Mouse (Mus musculus) midbrain, embryonic 12.5 days (tissue): ENCODE data around the gene Hmcn1. TPM values are rescaled to one million over a fixed set of nuclear protein-coding genes. Genes with fewer than 3 reads are reported as not detected.
A peak's percentile ranks its signal among the peaks of the same experiment; 100 is the strongest.

Experiments
- ATAC-seq: fragments of 200-750 bp; cut with Nextera tagmentation; 2 replicates; pipeline ENCODE4 v1.8.0; 2017; ENCODE audit warnings: low read depth, moderate TSS enrichment, moderate library complexity; ENCODE audit not compliant: low FRiP score
- H3K27ac ChIP-seq: fragments of 300-500 bp; sonication (generic); replicated peaks from 2 replicates; pipeline ENCODE4 v1.5.1; 2016; ENCODE audit warnings: mild to moderate bottlenecking
- H3K27me3 ChIP-seq: fragments of 300-500 bp; sonication (generic); 2 replicates; pipeline ENCODE4 v1.6.1; 2016; ENCODE audit warnings: mild to moderate bottlenecking
- H3K36me3 ChIP-seq: fragments of 300-500 bp; sonication (generic); 2 replicates; pipeline ENCODE4 v1.6.1; 2016
- H3K4me1 ChIP-seq: fragments of 300-500 bp; sonication (generic); 2 replicates; pipeline ENCODE4 v1.6.1; 2016
- H3K4me2 ChIP-seq: fragments of 300-500 bp; sonication (generic); replicated peaks from 2 replicates; pipeline ENCODE4 v1.6.1; 2016; ENCODE audit warnings: mild to moderate bottlenecking, moderate library complexity
- H3K4me3 ChIP-seq: fragments of 300-500 bp; sonication (generic); 2 replicates; pipeline ENCODE4 v1.5.1; 2016; ENCODE audit warnings: mild to moderate bottlenecking
- H3K9ac ChIP-seq: fragments of 300-500 bp; sonication (generic); replicated peaks from 2 replicates; pipeline ENCODE4 v1.6.1; 2016; ENCODE audit warnings: mild to moderate bottlenecking, moderate library complexity
- H3K9me3 ChIP-seq: fragments of 300-500 bp; sonication (generic); 2 replicates; pipeline ENCODE4 v1.6.1; 2016; ENCODE audit warnings: mild to moderate bottlenecking
- WGBS: fragments of 180-500 bp; shearing (Covaris S2); methylation state at CpG from one replicate; pipeline ENCODE4 v1.1.7; 2016; 5-methylcytosine and 5-hydroxymethylcytosine counted together
- polyA plus RNA-seq: library from polyadenylated mRNA; unstranded; fragments of >200 nt; fragmentation: Nextera tagmentation; extraction: Ambion mirVana; gene quantifications from 2 replicates; pipeline ENCODE4 v1.2.1, GENCODE M21; 2016

The Hmcn1 gene
- polyA plus RNA-seq, 1 experiment from 2014 or later = 6.5 TPM

DNA sequence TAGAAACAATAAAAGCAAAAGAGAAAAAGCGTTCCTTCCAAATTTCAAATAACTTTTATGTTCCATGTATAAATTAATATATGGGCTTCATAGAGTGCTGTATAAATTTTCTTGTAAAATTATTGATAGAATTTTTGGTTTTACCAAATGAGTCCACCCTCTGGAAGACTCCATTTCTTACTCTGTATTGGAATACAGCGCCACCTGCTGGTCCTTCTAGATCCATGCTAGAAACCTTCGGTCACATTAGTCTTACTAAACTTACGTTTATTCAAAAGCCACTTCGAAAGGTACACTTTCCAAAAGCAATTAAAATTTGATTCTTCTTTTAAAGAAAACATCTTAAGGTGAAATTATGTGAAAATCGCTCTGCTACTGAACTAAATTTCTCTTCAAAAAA lies 73.0 kb downstream of the Hmcn1 start:
- Histone ChIP-seq H3K4me2 (no peak overlapping the region), H3K36me3 (no peaks in the 10 kb centered on the region), H3K9me3 (no peaks in the 10 kb centered on the region), H3K4me3 (no peak overlapping the region), H3K27me3 (no peaks in the 10 kb centered on the region), H3K4me1 (no peaks in the 10 kb centered on the region), H3K9ac (no peak overlapping the region), H3K27ac (no peak overlapping the region)
- WGBS = 46% methylated on average over 6 of the region's 6 CpGs
- peak; percentile 44; the same call in 1 of the 2 replicates for ATAC-seq

DNA sequence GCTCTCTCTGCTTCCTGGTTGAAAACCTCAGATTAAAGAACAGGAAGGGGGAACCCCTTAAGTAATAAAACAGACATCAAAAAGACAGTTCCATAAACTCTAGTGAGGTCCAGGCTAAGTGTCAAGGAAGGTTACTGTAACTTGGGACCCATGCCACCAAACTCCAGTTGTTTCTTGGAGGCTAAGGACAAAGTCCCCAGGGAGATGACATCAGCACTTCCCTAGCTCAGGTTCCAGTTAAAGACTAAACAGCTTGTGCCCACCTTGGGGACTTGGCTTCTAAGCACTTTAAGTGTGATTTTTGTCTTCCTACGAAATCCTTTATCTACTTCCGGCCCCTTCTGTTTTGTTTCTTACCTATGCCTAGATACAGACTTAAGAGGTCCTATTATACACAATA lies 78.3 kb downstream of the Hmcn1 start:
- 88% methylated on average over 2 of the region's 2 CpGs for WGBS
- no peaks in the 10 kb centered on the region for H3K4me1 ChIP-seq

DNA sequence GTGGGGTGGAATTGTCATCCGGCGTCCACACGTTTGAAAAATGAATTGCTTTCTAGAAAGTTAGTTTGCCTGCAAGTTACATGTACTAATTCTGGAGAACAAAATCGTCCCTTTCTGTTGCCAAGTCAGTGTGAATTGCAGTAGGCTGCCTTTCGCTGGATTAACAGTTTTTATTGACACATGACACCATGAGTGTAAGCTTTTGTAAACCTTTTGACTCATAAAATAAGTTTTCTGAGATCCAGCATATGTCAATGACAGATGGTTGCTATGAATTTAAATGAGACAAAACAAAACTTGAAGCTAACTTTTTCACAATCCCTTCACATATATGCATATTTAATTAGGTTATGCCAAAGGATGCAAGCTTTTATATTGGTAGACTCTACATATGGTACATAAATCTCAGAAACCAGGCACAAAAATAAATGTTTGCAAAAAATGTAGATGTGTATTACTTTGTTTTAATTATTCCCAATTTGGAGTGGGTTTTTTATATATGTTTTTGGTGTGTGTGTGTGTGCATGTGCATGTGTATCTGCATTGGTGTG lies 79.6 kb downstream of the Hmcn1 start:
- H3K4me2 ChIP-seq = no peak overlapping the region
- H3K27ac ChIP-seq = no peak overlapping the region
- WGBS = 86% methylated on average over 5 of the region's 5 CpGs
- no peaks in the 10 kb centered on the region for H3K4me1 ChIP-seq
- ATAC-seq = no peak
- no peaks in the 10 kb centered on the region for H3K9me3 ChIP-seq
- H3K36me3 ChIP-seq = no peaks in the 10 kb centered on the region
- no peak overlapping the region for H3K9ac ChIP-seq
- no peaks in the 10 kb centered on the region for H3K27me3 ChIP-seq
- H3K4me3 ChIP-seq = no peak overlapping the region

More for the DNA sequence above, 78.3 kb downstream of the Hmcn1 start:
- no peak overlapping the region for H3K4me3 ChIP-seq
- ATAC-seq = no peak
- no peak overlapping the region for H3K9ac ChIP-seq
- H3K27ac ChIP-seq = no peak overlapping the region
- H3K36me3 ChIP-seq = no peaks in the 10 kb centered on the region
- no peaks in the 10 kb centered on the region for H3K9me3 ChIP-seq
- no peaks in the 10 kb centered on the region for H3K27me3 ChIP-seq
- H3K4me2 ChIP-seq = no peak overlapping the region

DNA sequence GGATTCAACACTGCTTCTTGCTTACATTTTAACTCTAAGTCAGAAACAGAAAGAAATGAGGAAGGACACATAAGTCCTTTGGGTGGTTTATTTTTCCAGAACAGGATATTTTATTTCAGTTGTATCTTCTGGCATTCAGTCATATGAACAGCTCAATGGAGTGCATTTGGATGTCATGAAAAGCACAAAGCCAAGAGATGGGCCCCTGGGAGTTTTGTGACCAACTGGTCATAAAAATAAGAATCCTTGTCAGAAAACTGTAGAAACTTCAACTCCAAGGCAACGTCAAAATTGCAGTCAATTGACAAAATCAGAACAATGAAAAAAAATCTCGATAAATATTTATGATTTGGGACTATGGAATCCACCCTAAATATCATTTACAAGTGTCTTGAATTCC lies 83.6 kb downstream of the Hmcn1 start:
- Histone ChIP-seq H3K4me2 (no peak overlapping the region), H3K4me1 (no peaks in the 10 kb centered on the region), H3K27ac (no peak overlapping the region), H3K27me3 (no peaks in the 10 kb centered on the region), H3K9me3 (no peaks in the 10 kb centered on the region), H3K9ac (no peak overlapping the region), H3K36me3 (no peaks in the 10 kb centered on the region), H3K4me3 (no peak overlapping the region)
- no peak for ATAC-seq
- WGBS = 86% methylated on average over 2 of the region's 2 CpGs

DNA sequence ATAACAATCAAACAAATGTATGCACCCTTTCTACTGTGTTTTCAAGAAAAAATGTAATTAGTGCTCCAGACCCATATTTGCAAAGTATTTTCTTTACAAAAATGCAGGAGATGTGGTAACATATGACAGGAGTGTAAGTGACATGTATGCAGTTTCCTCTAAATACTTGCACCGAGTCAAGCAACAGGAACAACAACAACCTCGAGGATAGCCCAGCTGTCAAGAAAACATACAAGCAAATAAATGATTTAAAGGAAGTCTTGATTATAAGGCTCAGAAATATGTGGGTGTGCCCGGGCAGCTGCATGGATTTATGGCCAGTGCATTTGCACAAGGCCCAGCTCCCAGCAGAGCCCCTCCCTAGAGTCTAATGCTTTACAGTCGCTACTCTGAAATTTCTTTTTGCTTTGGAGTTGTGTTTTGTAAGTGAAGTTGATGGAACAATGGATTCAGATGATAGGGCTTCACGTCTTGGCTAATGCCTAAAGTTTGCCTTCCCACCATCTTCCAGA lies 99.5 kb downstream of the Hmcn1 start:
- Histone ChIP-seq H3K4me3 (no peak overlapping the region), H3K9ac (no peak overlapping the region), H3K36me3 (no peaks in the 10 kb centered on the region), H3K9me3 (no peaks in the 10 kb centered on the region), H3K27ac (no peak overlapping the region), H3K4me2 (no peak overlapping the region), H3K4me1 (no peaks in the 10 kb centered on the region), H3K27me3 (no peaks in the 10 kb centered on the region)
- no peak for ATAC-seq
- WGBS = 86% methylated on average over 5 of the region's 5 CpGs

DNA sequence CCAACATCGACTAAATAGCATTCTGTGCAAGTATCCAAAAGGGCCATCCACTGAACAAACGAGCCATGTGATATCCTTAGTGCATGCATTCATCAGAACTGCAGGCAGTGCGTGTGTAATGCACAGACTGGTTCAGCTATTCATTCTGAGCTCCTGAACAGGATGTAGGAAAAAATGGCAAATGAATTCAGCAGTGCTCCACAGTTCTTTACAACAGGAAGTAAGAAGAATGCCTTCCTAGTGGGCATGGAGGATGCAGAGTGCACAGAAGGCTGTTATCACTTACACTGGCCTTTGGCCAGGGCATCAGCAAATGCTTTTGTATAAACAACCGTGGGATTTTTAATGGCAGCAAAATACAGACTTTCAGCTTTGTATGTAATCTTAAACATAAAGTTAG lies 103.2 kb downstream of the Hmcn1 start:
- Histone ChIP-seq H3K27me3 (no peaks in the 10 kb centered on the region), H3K27ac (no peak overlapping the region), H3K9me3 (no peaks in the 10 kb centered on the region), H3K4me3 (no peak overlapping the region), H3K36me3 (no peaks in the 10 kb centered on the region), H3K4me2 (no peak overlapping the region), H3K4me1 (no peaks in the 10 kb centered on the region), H3K9ac (no peak overlapping the region)
- no peak for ATAC-seq
- WGBS = 81% methylated on average over 4 of the region's 4 CpGs

DNA sequence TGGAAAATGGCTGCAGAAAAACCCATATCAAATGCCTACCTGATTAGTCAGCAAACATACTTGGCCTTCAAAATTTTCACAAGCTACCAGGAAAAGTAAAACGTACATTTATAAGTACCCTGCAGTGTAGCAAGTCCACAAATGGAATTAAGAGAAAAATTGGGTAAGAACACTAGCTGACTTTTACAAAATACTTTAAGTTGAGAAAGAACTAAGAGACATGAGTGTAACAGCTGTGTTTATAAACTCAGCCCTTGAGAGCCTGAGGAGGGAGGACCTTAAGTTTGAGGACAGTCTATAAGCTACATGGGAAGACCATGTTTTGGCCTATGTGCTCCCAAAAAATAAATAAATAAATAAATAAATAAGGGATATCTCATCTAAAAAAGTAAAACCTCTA lies 107.0 kb downstream of the Hmcn1 start:
- no peak overlapping the region for H3K27ac ChIP-seq
- no peaks in the 10 kb centered on the region for H3K4me1 ChIP-seq
- WGBS = 81% methylated on average over 1 of the region's 1 CpGs
- ATAC-seq = no peak
- H3K4me3 ChIP-seq = no peak overlapping the region
- no peaks in the 10 kb centered on the region for H3K36me3 ChIP-seq
- no peak overlapping the region for H3K9ac ChIP-seq
- H3K9me3 ChIP-seq = no peaks in the 10 kb centered on the region
- no peak overlapping the region for H3K4me2 ChIP-seq
- no peaks in the 10 kb centered on the region for H3K27me3 ChIP-seq

DNA sequence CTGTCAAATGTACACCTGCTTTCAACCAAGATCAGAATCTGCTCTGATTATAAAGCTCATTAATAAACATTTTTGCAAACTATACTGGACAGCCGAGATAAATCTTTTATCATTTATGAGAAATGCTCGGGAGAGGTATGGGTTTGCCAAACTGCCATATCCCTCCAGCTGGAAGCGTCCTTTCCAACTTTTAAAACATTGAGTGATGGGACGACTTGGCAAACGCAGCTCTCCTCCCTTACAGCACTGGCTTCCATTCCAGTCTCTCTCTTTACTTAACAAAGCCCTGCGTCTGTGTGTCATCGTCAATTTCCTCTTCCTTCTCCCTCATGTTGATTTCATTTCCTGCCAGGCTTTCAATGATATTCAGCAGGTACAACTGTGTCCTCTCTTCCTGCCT lies 114.8 kb downstream of the Hmcn1 start:
- WGBS = 86% methylated on average over 7 of the region's 7 CpGs
- H3K9ac ChIP-seq = no peak overlapping the region
- ATAC-seq = no peak
- H3K36me3 ChIP-seq = no peaks in the 10 kb centered on the region
- H3K4me1 ChIP-seq = no peaks in the 10 kb centered on the region
- H3K9me3 ChIP-seq = no peaks in the 10 kb centered on the region
- no peaks in the 10 kb centered on the region for H3K27me3 ChIP-seq
- H3K27ac ChIP-seq = no peak overlapping the region
- no peak overlapping the region for H3K4me3 ChIP-seq
- H3K4me2 ChIP-seq = no peak overlapping the region

DNA sequence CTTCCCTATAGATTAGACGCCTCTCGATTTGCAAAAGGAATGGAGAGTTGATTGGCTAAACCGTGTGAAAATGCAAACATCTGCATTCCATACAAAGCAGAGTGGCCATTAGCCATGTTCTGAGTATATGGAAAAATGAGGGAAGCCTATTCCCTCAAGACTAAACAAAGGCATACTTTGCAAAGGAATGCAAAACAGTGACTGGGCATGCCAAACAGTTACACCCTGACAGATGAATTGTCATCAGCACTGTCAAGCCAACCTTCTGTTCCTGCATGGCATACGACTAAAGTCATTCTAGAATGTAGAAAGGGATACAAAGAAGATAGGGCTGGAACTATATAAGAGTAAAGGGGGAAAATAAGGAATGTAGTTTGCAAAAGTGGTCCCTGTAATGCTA lies 115.3 kb downstream of the Hmcn1 start:
- 70% methylated on average over 4 of the region's 4 CpGs for WGBS
- Histone ChIP-seq H3K27me3 (no peaks in the 10 kb centered on the region), H3K4me1 (no peaks in the 10 kb centered on the region), H3K4me3 (no peak overlapping the region), H3K9me3 (no peaks in the 10 kb centered on the region), H3K36me3 (no peaks in the 10 kb centered on the region), H3K9ac (no peak overlapping the region), H3K4me2 (no peak overlapping the region), H3K27ac (no peak overlapping the region)
- no peak for ATAC-seq

DNA sequence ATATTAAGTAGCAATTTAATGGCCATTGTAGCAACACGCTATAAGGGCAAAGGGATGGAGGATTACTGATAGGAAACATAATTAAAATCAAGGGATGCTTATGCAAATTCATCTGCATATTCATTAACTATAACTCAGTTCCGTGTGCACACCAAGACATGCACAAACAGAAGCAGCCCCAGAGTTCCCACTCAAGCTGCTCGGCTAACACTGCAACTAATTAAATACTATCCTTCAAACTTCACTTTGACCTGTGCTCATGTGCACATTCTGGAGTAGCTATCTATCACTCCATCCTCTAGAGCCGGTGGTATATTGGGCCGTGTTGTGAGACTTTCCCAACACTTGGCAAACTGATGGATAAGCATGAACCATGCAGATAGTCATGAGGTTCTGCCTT lies 119.2 kb downstream of the Hmcn1 start:
- ATAC-seq = peak; percentile 24; the same call in 1 of the 2 replicates
- Histone ChIP-seq H3K4me2 (no peak overlapping the region), H3K27me3 (no peaks in the 10 kb centered on the region)

DNA sequence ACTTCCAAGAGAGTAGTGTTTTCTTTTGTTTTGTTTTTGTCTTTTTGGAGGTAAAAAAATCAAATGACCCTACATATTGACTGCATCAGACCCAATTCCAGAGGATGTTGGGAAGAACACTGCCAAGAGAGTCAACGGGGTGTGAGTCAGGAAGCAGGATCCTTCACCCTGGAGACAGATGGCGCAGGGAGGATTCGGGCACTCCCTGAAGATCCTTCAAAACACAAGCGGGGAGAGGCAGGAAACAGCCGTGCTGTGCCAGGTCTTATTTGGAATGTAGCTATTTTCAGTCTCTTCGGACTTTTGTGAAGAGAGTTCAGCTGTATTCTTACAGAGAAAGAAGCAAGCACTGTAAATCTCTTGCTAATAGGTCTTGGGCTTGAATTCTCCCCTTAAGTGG lies 120.0 kb downstream of the Hmcn1 start:
- WGBS = 78% methylated on average over 6 of the region's 6 CpGs
- no peak overlapping the region for H3K27ac ChIP-seq
- H3K9ac ChIP-seq = no peak overlapping the region
- no peak for ATAC-seq
- no peaks in the 10 kb centered on the region for H3K36me3 ChIP-seq
- H3K4me3 ChIP-seq = no peak overlapping the region
- H3K27me3 ChIP-seq = no peaks in the 10 kb centered on the region
- H3K4me2 ChIP-seq = no peak overlapping the region
- H3K4me1 ChIP-seq = no peaks in the 10 kb centered on the region
- no peaks in the 10 kb centered on the region for H3K9me3 ChIP-seq

More for the DNA sequence above, 119.2 kb downstream of the Hmcn1 start:
- no peak overlapping the region for H3K4me3 ChIP-seq
- no peak overlapping the region for H3K27ac ChIP-seq
- no peaks in the 10 kb centered on the region for H3K36me3 ChIP-seq
- 77% methylated on average over 5 of the region's 5 CpGs for WGBS
- no peaks in the 10 kb centered on the region for H3K9me3 ChIP-seq
- H3K4me1 ChIP-seq = no peaks in the 10 kb centered on the region
- H3K9ac ChIP-seq = no peak overlapping the region

DNA sequence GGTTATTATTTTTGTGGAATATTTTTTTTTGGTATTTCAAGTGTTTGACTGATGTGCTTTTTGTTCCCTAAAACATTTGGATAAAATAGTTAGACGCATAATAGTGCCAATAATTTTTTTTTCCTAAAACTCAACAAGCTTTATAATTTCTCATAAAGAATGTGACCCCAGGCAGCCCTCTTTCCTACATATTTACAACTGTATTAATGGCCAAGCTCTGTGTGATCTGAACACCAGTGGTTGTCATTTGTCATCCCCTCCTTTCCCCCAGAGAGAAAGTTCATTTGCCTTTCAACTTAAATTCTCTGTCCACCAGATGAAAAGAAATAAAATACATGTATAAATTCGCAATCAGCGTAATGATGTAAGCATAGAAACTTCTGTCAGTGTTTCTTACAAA lies 121.1 kb downstream of the Hmcn1 start:
- no peak overlapping the region for H3K4me2 ChIP-seq
- no peak overlapping the region for H3K27ac ChIP-seq
- H3K36me3 ChIP-seq = no peaks in the 10 kb centered on the region
- no peak overlapping the region for H3K4me3 ChIP-seq
- no peaks in the 10 kb centered on the region for H3K9me3 ChIP-seq
- no peaks in the 10 kb centered on the region for H3K4me1 ChIP-seq
- no peaks in the 10 kb centered on the region for H3K27me3 ChIP-seq
- H3K9ac ChIP-seq = no peak overlapping the region
- whole genome bisulfite sequencing = 94% methylated on average over 3 of the region's 3 CpGs
- ATAC-seq = no peak

DNA sequence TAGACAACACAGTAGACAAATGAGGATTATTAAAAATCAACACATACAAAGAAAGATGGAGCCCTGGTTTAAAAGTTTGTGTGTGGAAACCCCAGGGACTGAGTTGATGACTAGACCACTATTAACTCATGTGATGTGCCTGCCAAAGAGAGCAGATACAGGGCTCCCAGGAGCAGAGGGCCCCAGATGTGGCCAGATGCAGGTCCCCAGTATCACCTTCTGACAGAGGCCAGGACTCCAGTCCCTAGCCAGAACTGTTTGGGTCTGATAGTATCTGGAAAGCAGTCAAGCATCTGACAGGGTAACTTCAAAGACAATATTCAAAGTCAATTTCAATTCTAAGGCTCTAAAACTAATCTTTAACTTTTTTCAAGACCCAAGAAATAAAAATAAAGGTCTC lies 124.0 kb downstream of the Hmcn1 start:
- Histone ChIP-seq H3K27me3 (no peaks in the 10 kb centered on the region), H3K36me3 (no peaks in the 10 kb centered on the region), H3K9ac (no peak overlapping the region), H3K27ac (no peak overlapping the region), H3K9me3 (no peaks in the 10 kb centered on the region), H3K4me1 (no peaks in the 10 kb centered on the region), H3K4me2 (no peak overlapping the region), H3K4me3 (no peak overlapping the region)
- no peak for ATAC-seq
